Mouse (Mus musculus) liver, embryonic 15.5 days (tissue): Measurements from ENCODE around the gene Epo. TPM values are rescaled to one million over a fixed set of nuclear protein-coding genes. Genes with fewer than 3 reads are reported as not detected.

Experiments
- ATAC-seq: fragments of 200-750 bp; cut with Nextera tagmentation; 2 replicates; pipeline ENCODE4 v1.8.0; 2017; ENCODE audit warnings: moderate number of reproducible peaks, mild to moderate bottlenecking, moderate library complexity; ENCODE audit not compliant: insufficient read depth
- H3K27ac ChIP-seq: fragments of 300-500 bp; sonication (generic); replicated peaks from 2 replicates; pipeline ENCODE4 v1.5.1; 2015; ENCODE audit warnings: mild to moderate bottlenecking, inconsistent platforms
- H3K27me3 ChIP-seq: fragments of 300-500 bp; sonication (generic); 2 replicates; pipeline ENCODE4 v1.6.1; 2015; ENCODE audit warnings: mild to moderate bottlenecking, inconsistent platforms
- H3K36me3 ChIP-seq: fragments of 300-500 bp; sonication (generic); replicated peaks from 2 replicates; pipeline ENCODE4 v1.6.1; 2015; ENCODE audit warnings: moderate library complexity, mild to moderate bottlenecking, inconsistent platforms
- H3K4me1 ChIP-seq: fragments of 300-500 bp; sonication (generic); replicated peaks from 2 replicates; pipeline ENCODE4 v1.6.1; 2015; ENCODE audit warnings: inconsistent platforms
- H3K4me2 ChIP-seq: fragments of 300-500 bp; sonication (generic); 2 replicates; pipeline ENCODE4 v1.6.1; 2015; ENCODE audit warnings: moderate library complexity, mild to moderate bottlenecking, inconsistent platforms
- H3K4me3 ChIP-seq: fragments of 300-500 bp; sonication (generic); replicated peaks from 2 replicates; pipeline ENCODE4 v1.5.1; 2015; ENCODE audit warnings: mild to moderate bottlenecking, inconsistent platforms
- H3K9ac ChIP-seq: fragments of 300-500 bp; sonication (generic); 2 replicates; pipeline ENCODE4 v1.6.1; 2015; ENCODE audit warnings: moderate library complexity, mild to moderate bottlenecking, inconsistent platforms
- H3K9me3 ChIP-seq: fragments of 300-500 bp; sonication (generic); replicated peaks from 2 replicates; pipeline ENCODE4 v1.6.1; 2016; ENCODE audit warnings: inconsistent platforms
- WGBS: fragments of 180-500 bp; shearing (Covaris S2); methylation state at CpG from one replicate; pipeline ENCODE4 v1.1.7; 2015; ENCODE audit warnings: mixed read lengths; ENCODE audit not compliant: insufficient replicate concordance; 5-methylcytosine and 5-hydroxymethylcytosine counted together
- polyA plus RNA-seq: library from polyadenylated mRNA; unstranded; fragments of >200 nt; fragmentation: Nextera tagmentation; extraction: Ambion mirVana; gene quantifications from 2 replicates; pipeline ENCODE4 v1.2.1, GENCODE M21; 2015

The Epo gene
- polyA plus RNA-seq, 1 experiment from 2014 or later = 1.0 TPM

DNA sequence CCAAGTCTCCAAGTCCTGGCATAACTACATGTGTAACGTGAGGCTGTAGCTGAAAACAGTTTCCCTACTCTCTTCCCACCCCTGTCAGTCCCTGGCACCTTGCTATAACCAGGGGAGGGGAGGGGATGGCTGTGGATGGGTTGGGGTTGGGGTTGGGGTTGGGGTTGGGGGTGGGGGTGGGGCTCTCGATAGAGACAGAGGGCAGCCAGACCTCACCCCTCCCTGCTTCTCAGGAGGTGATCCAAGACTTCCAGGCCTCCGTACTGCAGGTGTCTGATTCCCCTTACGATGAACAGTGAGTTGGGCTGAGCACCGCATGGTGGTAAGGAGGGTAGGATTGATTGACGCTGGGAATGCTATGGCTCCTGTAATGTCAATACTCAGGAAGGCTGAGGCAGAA lies 32.7 kb upstream of the Epo start:
- no peaks in the 10 kb centered on the region for H3K9me3 ChIP-seq
- no peak for ATAC-seq
- H3K27ac ChIP-seq = no peak overlapping the region
- H3K36me3 ChIP-seq = no peaks in the 10 kb centered on the region
- H3K4me2 ChIP-seq = no peak overlapping the region
- H3K4me3 ChIP-seq = no peak overlapping the region
- WGBS = 62% methylated on average over 6 of the region's 6 CpGs
- peaks cover 16% of the 10 kb centered on the region; the same call in 1 of the 2 replicates for H3K27me3 ChIP-seq
- no peak overlapping the region for H3K9ac ChIP-seq
- peaks cover 26% of the 10 kb centered on the region for H3K4me1 ChIP-seq

DNA sequence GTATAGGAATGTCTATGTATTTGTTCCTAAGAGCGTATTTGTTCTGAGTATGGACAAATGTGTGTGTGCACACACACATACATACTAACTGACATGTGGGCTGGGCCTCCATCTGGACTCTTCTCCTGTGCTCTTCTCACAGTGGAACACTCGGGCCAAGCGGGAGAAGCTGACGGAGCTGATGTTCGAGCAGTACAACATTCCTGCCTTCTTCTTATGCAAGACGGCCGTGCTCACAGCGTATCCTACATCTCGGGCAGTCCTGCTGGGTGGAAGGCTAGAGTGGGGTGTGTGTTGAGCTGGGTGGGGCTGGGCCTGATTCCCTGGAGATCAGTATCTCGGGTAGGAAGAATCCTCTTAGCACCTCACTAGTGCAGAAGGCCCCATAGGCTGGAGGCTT lies 29.9 kb upstream of the Epo start:
- Histone ChIP-seq H3K4me3 (no peak overlapping the region), H3K4me2 (no peak overlapping the region), H3K27ac (no peak overlapping the region), H3K4me1 (no peaks in the 10 kb centered on the region; the same call in 1 of the 2 replicates), H3K36me3 (no peaks in the 10 kb centered on the region), H3K9ac (no peak overlapping the region), H3K9me3 (no peaks in the 10 kb centered on the region), H3K27me3 (peaks cover 36% of the 10 kb centered on the region)
- 71% methylated on average over 10 of the region's 10 CpGs for WGBS
- ATAC-seq = no peak

DNA sequence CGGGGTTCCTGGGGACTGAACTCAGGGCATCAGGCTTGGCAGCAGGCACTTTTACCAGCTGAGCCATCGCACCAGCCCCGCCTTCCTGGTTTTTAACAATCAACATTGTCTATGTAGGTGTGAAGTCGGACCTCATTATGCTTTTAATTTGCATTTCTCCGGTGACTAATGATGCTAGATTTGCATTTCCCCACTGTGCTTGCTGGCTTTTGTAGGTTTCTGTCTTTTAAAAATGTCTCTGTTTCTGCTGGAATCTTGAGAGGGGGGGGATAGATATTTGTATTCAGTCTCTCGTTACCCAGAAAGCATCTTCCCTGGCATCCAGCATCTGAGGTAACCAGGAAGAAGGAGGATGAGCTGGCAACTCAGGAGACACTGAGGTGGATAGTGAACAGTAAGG lies 28.5 kb upstream of the Epo start:
- H3K9me3 ChIP-seq = no peaks in the 10 kb centered on the region
- H3K9ac ChIP-seq = no peak overlapping the region
- no peaks in the 10 kb centered on the region for H3K4me1 ChIP-seq
- H3K27me3 ChIP-seq = peaks cover 33% of the 10 kb centered on the region
- no peaks in the 10 kb centered on the region for H3K36me3 ChIP-seq
- H3K4me2 ChIP-seq = no peak overlapping the region
- H3K27ac ChIP-seq = no peak overlapping the region
- no peak overlapping the region for H3K4me3 ChIP-seq
- 47% methylated on average over 6 of the region's 6 CpGs for WGBS
- no peak for ATAC-seq

- H3K9me3 ChIP-seq = no peaks in the 10 kb centered on the region
- no peak overlapping the region for H3K9ac ChIP-seq
- no peaks in the 10 kb centered on the region for H3K36me3 ChIP-seq
- H3K4me3 ChIP-seq = no peak overlapping the region
- 37% methylated on average over 11 of the region's 11 CpGs for WGBS
- H3K27ac ChIP-seq = no peak overlapping the region
- H3K4me1 ChIP-seq = peaks cover 9% of the 10 kb centered on the region
- H3K27me3 ChIP-seq = peaks cover 63% of the 10 kb centered on the region
- H3K4me2 ChIP-seq = peak overlapping the region; percentile 45; the same call in 1 of the 2 replicates
- ATAC-seq = no peak
Observed at GRCm38 (mm10) chr5:137553898-137554297, 20.9 kb upstream of the Epo start.

DNA sequence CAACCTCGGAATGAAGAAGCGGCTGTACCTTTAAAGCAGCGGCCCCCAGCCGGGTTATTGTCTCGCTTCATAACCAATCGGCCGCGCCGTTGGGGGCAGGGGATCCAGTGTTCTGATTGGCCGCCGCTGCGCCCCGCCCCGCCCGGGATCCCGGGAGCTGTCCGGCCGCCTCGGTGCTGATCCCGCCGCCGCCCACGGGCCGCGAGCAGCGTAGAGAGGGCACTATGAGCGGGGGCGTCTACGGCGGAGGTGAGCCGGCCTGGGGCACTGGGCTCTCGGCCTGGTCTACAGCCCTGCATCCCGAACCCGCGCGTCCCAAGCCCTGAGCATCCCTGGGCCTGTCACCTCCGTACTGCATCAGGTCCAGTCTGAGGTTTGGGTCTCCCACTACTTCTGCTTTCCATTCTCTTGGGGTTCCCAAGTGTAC lies 20.4 kb upstream of the Epo start, which contains the start of gene Actl6b:
Actl6b (plus strand) TSS at position 107 of the 427 bp plus-strand sequence.
- peak; percentile 64 for ATAC-seq
- H3K4me3 ChIP-seq = no peak within 1 kb of the TSS
- no peaks in the 10 kb centered on the region for H3K9me3 ChIP-seq
- 1% methylated on average over 37 of the region's 37 CpGs for WGBS
- peak within 1 kb of the TSS; percentile 45 for H3K4me2 ChIP-seq
- H3K36me3 ChIP-seq = no peaks in the 10 kb centered on the region
- H3K27me3 ChIP-seq = peaks cover 63% of the 10 kb centered on the region
- H3K4me1 ChIP-seq = peaks cover 9% of the 10 kb centered on the region
- H3K9ac ChIP-seq = no peak within 1 kb of the TSS
- no peak within 1 kb of the TSS for H3K27ac ChIP-seq

- H3K36me3 ChIP-seq = no peaks in the 10 kb centered on the region
- H3K27me3 ChIP-seq = peaks cover 60% of the 10 kb centered on the region
- H3K4me1 ChIP-seq = peaks cover 9% of the 10 kb centered on the region
- no peak for ATAC-seq
- H3K27ac ChIP-seq = no peak overlapping the region
- H3K4me2 ChIP-seq = peak overlapping the region; percentile 45
- H3K9ac ChIP-seq = no peak overlapping the region
- H3K4me3 ChIP-seq = no peak overlapping the region
- WGBS = 18% methylated on average over 6 of the region's 6 CpGs
- H3K9me3 ChIP-seq = no peaks in the 10 kb centered on the region
Observed at GRCm38 (mm10) chr5:137553000-137553399, 20.0 kb upstream of the Epo start.

- no peak overlapping the region for H3K4me3 ChIP-seq
- ATAC-seq = no peak
- H3K27ac ChIP-seq = no peak overlapping the region
- no peak overlapping the region for H3K4me2 ChIP-seq
- peaks cover 53% of the 10 kb centered on the region for H3K27me3 ChIP-seq
- peaks cover 9% of the 10 kb centered on the region for H3K4me1 ChIP-seq
- H3K9ac ChIP-seq = no peak overlapping the region
- H3K9me3 ChIP-seq = no peaks in the 10 kb centered on the region
- no peaks in the 10 kb centered on the region for H3K36me3 ChIP-seq
- 62% methylated on average over 5 of the region's 5 CpGs for WGBS
Observed at GRCm38 (mm10) chr5:137551119-137551518, 18.1 kb upstream of the Epo start.

GRCm38 (mm10) chr5:137549840-137550239 lies 16.8 kb upstream of the Epo start:
- H3K36me3 ChIP-seq = no peaks in the 10 kb centered on the region
- no peak overlapping the region for H3K4me2 ChIP-seq
- no peak for ATAC-seq
- no peak overlapping the region for H3K27ac ChIP-seq
- no peak overlapping the region for H3K4me3 ChIP-seq
- H3K9me3 ChIP-seq = no peaks in the 10 kb centered on the region
- H3K4me1 ChIP-seq = peaks cover 9% of the 10 kb centered on the region
- WGBS = 68% methylated on average over 2 of the region's 2 CpGs
- H3K9ac ChIP-seq = no peak overlapping the region
- H3K27me3 ChIP-seq = peaks cover 50% of the 10 kb centered on the region

DNA sequence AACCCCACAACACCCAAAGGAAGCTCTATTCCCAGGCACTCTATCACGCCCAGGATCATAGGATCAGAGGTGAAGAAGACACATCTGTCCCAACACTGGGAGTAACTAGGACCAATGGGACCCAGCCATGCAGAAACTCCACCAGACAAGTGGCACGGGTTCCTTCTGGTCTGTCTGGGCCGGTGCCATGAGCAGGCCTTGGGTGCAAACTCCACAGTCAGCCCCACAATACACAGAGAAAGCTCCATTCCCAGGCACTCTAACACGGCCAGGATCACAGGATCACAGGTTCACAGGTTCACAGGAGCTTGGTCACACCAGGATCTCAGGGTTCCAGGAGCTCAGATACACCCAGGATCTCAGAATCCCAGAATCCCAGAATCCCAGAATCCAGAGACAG lies 12.6 kb upstream of the Epo start:
- no peaks in the 10 kb centered on the region for H3K36me3 ChIP-seq
- peaks cover 21% of the 10 kb centered on the region for H3K27me3 ChIP-seq
- no peak overlapping the region for H3K4me3 ChIP-seq
- no peak overlapping the region for H3K4me2 ChIP-seq
- no peaks in the 10 kb centered on the region for H3K9me3 ChIP-seq
- no peak overlapping the region for H3K27ac ChIP-seq
- ATAC-seq = no peak
- 61% methylated on average over 4 of the region's 4 CpGs for WGBS
- H3K4me1 ChIP-seq = 0 out of 2 replicates have a peak, but pooled peaks cover 3% of the 10 kb centered on the region
- H3K9ac ChIP-seq = no peak overlapping the region; the same call in 1 of the 2 replicates

- H3K9me3 ChIP-seq = no peaks in the 10 kb centered on the region
- no peak overlapping the region for H3K27ac ChIP-seq
- peaks cover 18% of the 10 kb centered on the region for H3K27me3 ChIP-seq
- H3K4me1 ChIP-seq = 0 out of 2 replicates have a peak, but pooled peaks cover 3% of the 10 kb centered on the region
- no peaks in the 10 kb centered on the region for H3K36me3 ChIP-seq
- H3K4me2 ChIP-seq = no peak overlapping the region
- H3K4me3 ChIP-seq = no peak overlapping the region
- WGBS = 55% methylated on average over 6 of the region's 6 CpGs
- H3K9ac ChIP-seq = no peak overlapping the region
- ATAC-seq = no peak
Observed at GRCm38 (mm10) chr5:137544926-137545325, 11.9 kb upstream of the Epo start.

DNA sequence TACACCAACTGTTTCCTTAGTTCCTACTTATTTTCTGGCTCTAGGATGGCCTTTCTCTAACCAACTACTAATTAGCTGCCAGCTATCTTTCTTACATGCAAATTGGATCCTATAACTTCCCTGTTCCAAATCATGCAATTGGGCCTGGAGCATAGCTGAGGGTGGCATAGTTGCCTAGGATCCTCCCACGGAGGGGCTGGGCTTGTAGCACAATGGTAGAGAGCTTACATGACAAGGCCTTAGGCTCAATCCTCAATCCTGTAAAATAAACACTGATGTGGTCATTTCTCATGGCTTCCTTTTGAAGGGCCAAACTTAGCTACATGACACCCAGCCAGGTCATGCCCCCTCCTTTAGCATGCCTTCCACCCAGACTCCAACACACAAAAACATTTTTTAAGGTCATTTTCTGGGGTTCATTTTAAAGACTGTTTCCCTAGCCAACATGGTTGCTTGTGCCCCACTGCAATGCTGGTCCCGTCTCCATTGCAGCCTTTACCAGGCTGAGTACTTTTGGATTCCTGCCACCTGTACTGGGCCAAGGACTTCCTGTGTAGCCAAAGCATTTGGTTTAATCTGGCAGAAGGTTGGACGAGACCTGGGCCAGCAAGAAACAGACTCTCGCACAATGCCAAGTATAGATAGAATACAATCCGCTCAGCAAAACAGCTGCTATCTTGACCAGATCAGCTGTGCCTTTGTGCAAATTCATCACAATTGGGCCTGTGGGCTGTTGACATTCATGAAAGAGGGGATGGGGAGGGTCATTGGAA lies 8.9 kb upstream of the Epo start:
- Histone ChIP-seq H3K4me3 (no peak overlapping the region), H3K4me2 (no peak overlapping the region), H3K36me3 (no peaks in the 10 kb centered on the region), H3K4me1 (0 out of 2 replicates have a peak, but pooled peaks cover 3% of the 10 kb centered on the region), H3K27ac (no peak overlapping the region), H3K27me3 (peaks cover 14% of the 10 kb centered on the region), H3K9ac (no peak overlapping the region), H3K9me3 (no peaks in the 10 kb centered on the region)
- 52% methylated on average over 5 of the region's 5 CpGs for WGBS
- ATAC-seq = no peak
